Mouse (Mus musculus) spleen, adult 18-20 months (tissue): ENCODE results near the gene Gja10.
A peak's percentile ranks its signal among the peaks of the same experiment; 100 is the strongest.

Experiments
- DNase-seq, 2 experiments: peaks; one replicate each; pipeline ENCODE4 v3.0.0; 2022; ENCODE audit warnings: mixed read lengths in 2 of 2

Gene Gja10

GRCm38 (mm10) chr4:32602660-32603059 lies at the start of gene Gja10:
TSS of gene Gja10 (minus strand) at chr4:32602760.
- DNase-seq, result no peak

- no peak for DNase-seq
These were observed 49.1 kb upstream of the Gja10 start for GRCm38 (mm10) chr4:32651669-32652068.

- DNase-seq, result no peak
These were observed 19.1 kb upstream of the Gja10 start for GRCm38 (mm10) chr4:32621637-32622036.

- peak; percentile 98 to 99 for DNase-seq
These were observed 12.7 kb upstream of the Gja10 start, which contains the start of gene Casp8ap2 for GRCm38 (mm10) chr4:32615034-32615881. TSS of gene Casp8ap2 (plus strand) at chr4:32615451.

- DNase-seq, result peak in 1 of 2 experiments; percentile 42
These were observed 1.4 kb downstream of the Gja10 start for GRCm38 (mm10) chr4:32601135-32601534.

GRCm38 (mm10) chr4:32588237-32588636 lies 14.3 kb downstream of the Gja10 start:
- no peak for DNase-seq

- no peak for DNase-seq
These were observed 15.0 kb downstream of the Gja10 start for GRCm38 (mm10) chr4:32587543-32587942.

GRCm38 (mm10) chr4:32586596-32586995 lies 16.0 kb downstream of the Gja10 start:
- DNase-seq, result peak; percentile 40 to 72

GRCm38 (mm10) chr4:32584181-32584580 lies 18.4 kb downstream of the Gja10 start:
- no peak for DNase-seq

GRCm38 (mm10) chr4:32579850-32580249 lies 22.7 kb downstream of the Gja10 start:
- DNase-seq, result no peak

GRCm38 (mm10) chr4:32575165-32575564 lies 27.4 kb downstream of the Gja10 start:
- DNase-seq, result no peak

GRCm38 (mm10) chr4:32574604-32575003 lies 28.0 kb downstream of the Gja10 start:
- no peak for DNase-seq

GRCm38 (mm10) chr4:32573586-32573985 lies 29.0 kb downstream of the Gja10 start:
- no peak for DNase-seq

GRCm38 (mm10) chr4:32572118-32572517 lies 30.4 kb downstream of the Gja10 start:
- no peak for DNase-seq

GRCm38 (mm10) chr4:32571441-32571840 lies 31.1 kb downstream of the Gja10 start:
- DNase-seq, result no peak

GRCm38 (mm10) chr4:32570939-32571317 lies 31.6 kb downstream of the Gja10 start:
- DNase-seq, result no peak

- no peak for DNase-seq
These were observed 32.3 kb downstream of the Gja10 start for GRCm38 (mm10) chr4:32569995-32570938.

GRCm38 (mm10) chr4:32569054-32569453 lies 33.5 kb downstream of the Gja10 start:
- no peak for DNase-seq

- DNase-seq, result peak; percentile 45 to 49
These were observed 37.6 kb downstream of the Gja10 start for GRCm38 (mm10) chr4:32564918-32565317.

GRCm38 (mm10) chr4:32564416-32564815 lies 38.1 kb downstream of the Gja10 start:
- no peak for DNase-seq

GRCm38 (mm10) chr4:32562319-32563115 lies 40.0 kb downstream of the Gja10 start:
- DNase-seq, result no peak

GRCm38 (mm10) chr4:32561555-32562095 lies 40.9 kb downstream of the Gja10 start:
- peak; percentile 16 to 27 for DNase-seq
